Mouse (Mus musculus) C2C12 (cell line): ENCODE measurements at regions not wholly inside any gene's neighbourhood (a gene's known extent, or its start where the extent isn't known, plus 50 kb on each side); places are given as distances from the start of the nearest gene placed in this dataset.

Experiments
- H3K27me3 ChIP-seq: one replicate; pipeline ENCODE4 v1.6.1; 2011; ENCODE audit not compliant: control insufficient read depth, insufficient read depth, insufficient read length
- H3K36me3 ChIP-seq: one replicate; pipeline ENCODE4 v1.6.1; 2011; ENCODE audit not compliant: control insufficient read depth, insufficient read depth
- H3K4me3 ChIP-seq: one replicate; pipeline ENCODE4 v1.5.1; 2011; ENCODE audit warnings: mild to moderate bottlenecking, control low read depth; ENCODE audit not compliant: poor library complexity, insufficient read depth, severe bottlenecking
- H3K79me2 ChIP-seq: one replicate; pipeline ENCODE4 v1.6.1; 2011; ENCODE audit not compliant: control insufficient read depth, insufficient read depth
- H3K79me3 ChIP-seq: one replicate; pipeline ENCODE4 v1.6.1; 2011; ENCODE audit warnings: low read depth, control low read depth
- H3ac ChIP-seq: one replicate; pipeline ENCODE3; 2011; ENCODE audit warnings: low read depth; ENCODE audit not compliant: control insufficient read depth, insufficient read length
- CEBPB ChIP-seq: IDR thresholded peaks from one replicate; pipeline ENCODE4 v1.6.1; 2011; ENCODE audit warnings: low read depth, mild to moderate bottlenecking, control low read depth, moderate library complexity
- CTCF ChIP-seq: IDR thresholded peaks from one replicate; pipeline ENCODE4 v1.5.1; 2011; ENCODE audit not compliant: control insufficient read depth, insufficient read depth, insufficient read length
- FOSL1 ChIP-seq: IDR thresholded peaks from one replicate; pipeline ENCODE4 v1.8.0; 2011; ENCODE audit warnings: mild to moderate bottlenecking, low read length; ENCODE audit not compliant: poor library complexity, insufficient read depth, severe bottlenecking
- MAX ChIP-seq: IDR thresholded peaks from one replicate; pipeline ENCODE4 v1.6.1; 2011; ENCODE audit warnings: mild to moderate bottlenecking, control low read depth
- MYOD1 ChIP-seq: IDR thresholded peaks from one replicate; pipeline ENCODE4 v1.6.1; 2011; ENCODE audit warnings: low read depth; ENCODE audit not compliant: control insufficient read depth, insufficient read length
- MYOG ChIP-seq: IDR thresholded peaks from one replicate; pipeline ENCODE4 v1.6.1; 2011; ENCODE audit not compliant: control insufficient read depth, insufficient read length; ENCODE audit errors: extremely low read depth
- USF1 ChIP-seq: IDR thresholded peaks from one replicate; pipeline ENCODE4 v1.6.1; 2011; ENCODE audit warnings: low read depth, mild to moderate bottlenecking, control low read depth, moderate library complexity

- no peak overlapping the region for H3K4me3 ChIP-seq
- H3K79me3 ChIP-seq: no peaks in the 10 kb centered on the region
- no peaks in the 10 kb centered on the region for H3K36me3 ChIP-seq
- TF ChIP-seq MAX (no peak), MYOD1 (no peak), MYOG (no peak), USF1 (no peak), CEBPB (no peak), FOSL1 (no peak), CTCF (no peak)
- H3K79me2 ChIP-seq: no peaks in the 10 kb centered on the region
- no peak overlapping the region for H3ac ChIP-seq
- no peaks in the 10 kb centered on the region for H3K27me3 ChIP-seq
These were observed 224.6 kb downstream of the Ttc32 start for GRCm38 (mm10) chr12:9254301-9254860.

GRCm38 (mm10) chr12:9255661-9256486 lies 226.1 kb downstream of the Ttc32 start:
- no peak overlapping the region for H3K4me3 ChIP-seq
- H3K79me3 ChIP-seq: no peaks in the 10 kb centered on the region
- H3K27me3 ChIP-seq: no peaks in the 10 kb centered on the region
- no peak overlapping the region for H3ac ChIP-seq
- no peaks in the 10 kb centered on the region for H3K36me3 ChIP-seq
- no peaks in the 10 kb centered on the region for H3K79me2 ChIP-seq
- TF ChIP-seq USF1 (no peak), FOSL1 (no peak), MYOG (no peak), MYOD1 (no peak), MAX (no peak), CEBPB (no peak)

GRCm38 (mm10) chr12:9256487-9256820 lies 226.7 kb downstream of the Ttc32 start:
- no peak overlapping the region for H3ac ChIP-seq

GRCm38 (mm10) chr12:9258221-9258620 lies 228.4 kb downstream of the Ttc32 start:
- Histone ChIP-seq H3K79me3 (no peaks in the 10 kb centered on the region), H3ac (no peak overlapping the region), H3K36me3 (no peaks in the 10 kb centered on the region), H3K79me2 (no peaks in the 10 kb centered on the region), H3K4me3 (no peak overlapping the region), H3K27me3 (no peaks in the 10 kb centered on the region)
- TF ChIP-seq CEBPB: no peak
- TF ChIP-seq CTCF: no peak
- TF ChIP-seq MYOG: no peak
- no peak for TF ChIP-seq MYOD1
- no peak for TF ChIP-seq USF1
- no peak for TF ChIP-seq FOSL1
- no peak for TF ChIP-seq MAX

More at GRCm38 (mm10) chr12:9256487-9256820, 226.7 kb downstream of the Ttc32 start:
- H3K27me3 ChIP-seq: no peaks in the 10 kb centered on the region
- H3K79me3 ChIP-seq: no peaks in the 10 kb centered on the region
- no peaks in the 10 kb centered on the region for H3K79me2 ChIP-seq
- H3K36me3 ChIP-seq: no peaks in the 10 kb centered on the region
- no peak overlapping the region for H3K4me3 ChIP-seq
- TF ChIP-seq FOSL1 (no peak), MAX (no peak), MYOD1 (no peak)

GRCm38 (mm10) chr12:9261662-9262061 lies 231.9 kb downstream of the Ttc32 start:
- H3K4me3 ChIP-seq: no peak overlapping the region
- no peak overlapping the region for H3ac ChIP-seq
- H3K79me2 ChIP-seq: no peaks in the 10 kb centered on the region
- no peaks in the 10 kb centered on the region for H3K27me3 ChIP-seq
- no peaks in the 10 kb centered on the region for H3K36me3 ChIP-seq
- no peaks in the 10 kb centered on the region for H3K79me3 ChIP-seq
- TF ChIP-seq CTCF: no peak
- TF ChIP-seq MAX: no peak
- no peak for TF ChIP-seq CEBPB
- no peak for TF ChIP-seq MYOG
- TF ChIP-seq MYOD1: no peak
- TF ChIP-seq USF1: no peak
- no peak for TF ChIP-seq FOSL1

- H3K4me3 ChIP-seq: no peak overlapping the region
- H3K27me3 ChIP-seq: no peaks in the 10 kb centered on the region
- TF ChIP-seq MYOD1 (no peak), MAX (no peak), MYOG (no peak), USF1 (no peak), CEBPB (no peak), FOSL1 (no peak), CTCF (no peak)
- H3K79me2 ChIP-seq: no peaks in the 10 kb centered on the region
- H3K36me3 ChIP-seq: no peaks in the 10 kb centered on the region
- no peak overlapping the region for H3ac ChIP-seq
- H3K79me3 ChIP-seq: no peaks in the 10 kb centered on the region
These were observed 236.4 kb downstream of the Ttc32 start for GRCm38 (mm10) chr12:9266221-9266620.
